Mouse (Mus musculus) C2C12 (cell line): Measurements from ENCODE around the gene Ptpra.

ENCODE experiments used
- CEBPB ChIP-seq: IDR thresholded peaks from one replicate; pipeline ENCODE4 v1.6.1; 2011; ENCODE audit warnings: low read depth, mild to moderate bottlenecking, control low read depth, moderate library complexity
- CTCF ChIP-seq: IDR thresholded peaks from one replicate; pipeline ENCODE4 v1.5.1; 2011; ENCODE audit not compliant: control insufficient read depth, insufficient read depth, insufficient read length
- MAX ChIP-seq: IDR thresholded peaks from one replicate; pipeline ENCODE4 v1.6.1; 2011; ENCODE audit warnings: mild to moderate bottlenecking, control low read depth
- MYOG ChIP-seq: IDR thresholded peaks from one replicate; pipeline ENCODE4 v1.6.1; 2011; ENCODE audit not compliant: control insufficient read depth, insufficient read length; ENCODE audit errors: extremely low read depth

- TF ChIP-seq CTCF, result no peak
- no peak for TF ChIP-seq CEBPB
- TF ChIP-seq MYOG, result no peak
- TF ChIP-seq MAX, result peak; percentile 14
These were observed 113.4 kb downstream of the Ptpra start, which contains the start of gene Mrps26 for GRCm38 (mm10) chr2:130563212-130564055.
